Mouse (Mus musculus) ZHBTc4 (cell line): ENCODE data around the gene Gm26620.
A peak's percentile ranks its signal among the peaks of the same experiment; 100 is the strongest.

Experiments used
- DNase-seq: peaks from one replicate; pipeline ENCODE4 v3.0.0-alpha.2; 2011; ENCODE audit warnings: low read depth, low spot score

Gene Gm26620

DNA sequence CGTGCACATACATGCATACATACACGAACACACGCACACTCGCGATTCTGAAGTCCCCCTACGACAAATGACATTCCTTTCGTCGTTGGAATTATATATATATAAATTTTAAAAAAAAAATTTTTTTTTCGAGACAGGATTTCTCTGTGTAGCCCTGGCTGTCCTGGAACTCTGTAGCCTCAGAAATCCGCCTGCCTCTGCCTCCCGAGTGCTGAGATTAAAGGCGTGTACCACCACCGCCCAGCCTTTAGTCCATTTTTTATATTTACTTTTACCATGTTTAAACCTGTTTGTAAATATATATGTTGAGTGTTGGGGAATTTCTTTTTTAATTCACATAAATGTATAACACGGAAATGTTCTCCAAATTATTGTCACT, 16.0 kb upstream of the Gm26620 start:
- no peak for DNase-seq

DNA sequence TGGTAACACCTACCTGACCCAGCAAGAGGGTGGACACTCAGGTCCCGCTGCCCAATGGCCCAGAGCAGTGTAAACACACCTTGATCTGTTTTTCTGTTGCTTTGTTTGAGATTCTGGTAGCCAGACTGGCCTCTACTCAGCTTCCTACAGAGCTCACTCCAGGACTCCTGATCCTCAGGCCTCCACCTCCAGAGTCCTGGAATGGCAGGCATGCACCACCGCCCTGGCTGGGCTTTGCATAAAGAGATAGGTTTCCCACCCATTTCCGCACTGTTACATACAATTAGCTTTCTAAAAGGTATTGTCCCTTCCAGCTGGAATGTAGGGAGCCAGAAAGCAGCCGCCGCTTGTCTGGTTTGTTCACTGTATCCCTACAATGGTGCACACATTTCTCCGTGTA, 13.5 kb upstream of the Gm26620 start:
- DNase-seq: peak; percentile 96

DNA sequence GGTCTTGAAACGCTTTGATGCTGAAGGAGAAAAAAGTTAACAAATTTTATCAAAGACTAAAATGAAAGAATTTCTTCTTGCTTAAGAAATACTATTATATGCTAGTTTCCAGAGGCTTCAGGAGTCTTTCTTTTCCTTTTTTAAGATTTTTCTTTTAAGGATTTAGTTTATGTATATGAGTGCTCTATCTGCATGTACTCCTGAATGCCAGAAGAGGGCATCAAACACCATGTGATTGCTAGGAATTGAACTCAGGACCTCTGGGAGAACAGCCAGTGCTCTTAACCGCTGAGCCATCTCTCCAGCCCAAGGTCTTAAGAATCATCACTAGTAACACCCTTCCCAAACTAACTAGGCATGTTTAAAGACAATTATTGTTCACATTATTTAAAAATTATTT, 12.9 kb upstream of the Gm26620 start:
- DNase-seq: peak; percentile 57

DNA sequence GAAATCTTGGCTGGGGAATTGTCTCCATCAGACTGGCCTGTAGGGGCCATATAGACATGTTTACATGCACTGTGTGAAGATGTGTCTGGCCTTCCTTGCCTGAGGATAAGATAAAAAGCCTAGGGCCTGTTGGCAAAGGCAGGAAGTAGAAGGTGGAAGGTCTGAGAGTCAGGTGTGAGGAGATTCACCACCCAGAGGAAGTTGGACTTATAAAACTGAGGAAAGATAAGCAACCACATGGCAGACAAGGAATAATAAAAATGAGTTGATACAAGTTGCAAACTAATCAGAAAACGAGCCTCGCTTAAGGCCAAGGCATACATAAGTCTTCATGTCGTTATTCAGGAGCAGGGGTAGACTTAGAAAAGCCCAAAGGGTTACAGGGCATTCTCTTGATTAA, 9.2 kb upstream of the Gm26620 start:
- DNase-seq: no peak

DNA sequence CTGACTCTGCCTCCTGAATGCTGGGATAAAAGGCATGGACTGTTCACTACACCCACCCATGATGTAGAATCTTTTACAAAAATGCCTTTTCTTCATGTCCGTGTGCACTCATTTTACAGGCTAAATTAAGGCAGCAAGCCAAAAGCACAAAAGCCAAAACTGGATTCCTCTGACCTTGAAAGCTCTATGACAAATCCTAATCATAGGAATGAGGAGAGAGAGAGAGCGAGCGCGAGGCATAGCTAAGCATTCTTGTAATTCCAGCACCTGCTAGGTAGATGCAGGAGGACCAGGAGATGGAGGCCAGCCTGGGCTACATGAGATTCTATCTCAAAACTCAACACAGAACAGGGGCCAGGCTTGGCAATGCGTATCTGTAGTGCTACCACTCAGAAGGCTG, 8.0 kb upstream of the Gm26620 start:
- no peak for DNase-seq

DNA sequence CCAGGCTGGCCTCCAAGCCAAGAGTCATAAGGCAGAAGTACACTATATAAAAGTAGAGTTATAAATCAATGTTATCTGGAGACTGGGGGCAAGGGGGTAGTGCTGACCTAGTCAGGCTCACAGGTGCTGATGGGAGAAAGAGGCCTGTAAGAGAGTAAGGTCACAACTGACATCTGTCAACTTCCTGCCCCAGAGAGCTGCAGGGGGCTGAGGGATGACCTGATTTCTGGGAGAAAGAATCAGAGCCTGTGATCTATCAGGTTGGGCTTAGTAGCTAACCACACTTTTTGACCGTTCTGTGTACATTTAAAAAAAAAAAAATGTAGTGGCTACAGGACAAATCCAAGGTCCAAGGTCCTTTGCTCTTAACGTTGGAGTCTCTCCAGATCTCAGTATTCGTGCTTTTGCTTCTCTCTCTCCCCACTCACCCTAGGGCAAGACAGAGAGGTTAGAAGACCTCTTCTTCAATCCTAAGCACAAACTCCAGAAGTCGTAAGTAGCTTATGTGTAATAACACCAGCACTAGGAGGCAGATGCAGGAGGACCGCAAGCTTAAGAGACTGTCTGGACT, 1.9 kb upstream of the Gm26620 start:
- DNase-seq: no peak

DNA sequence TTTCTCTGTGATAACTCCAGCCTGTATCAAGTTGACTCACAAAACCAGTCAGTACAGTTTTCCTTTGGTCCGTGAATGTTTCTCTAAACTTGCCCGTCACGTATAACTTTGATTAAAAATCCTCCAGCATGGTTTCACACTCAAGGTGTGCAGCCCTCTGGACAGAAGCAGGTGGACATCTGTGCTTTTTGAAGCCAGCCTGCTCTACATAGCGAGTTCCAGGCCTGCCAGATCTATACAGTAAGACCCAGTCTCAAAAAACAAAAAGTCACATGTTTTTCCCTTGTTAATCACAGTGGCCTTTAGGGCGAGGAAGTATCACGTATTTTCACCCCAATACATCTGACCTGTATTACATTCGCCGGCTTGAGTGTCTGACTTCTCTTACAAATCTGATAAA, 475 bp upstream of the Gm26620 start:
- DNase-seq: no peak

DNA sequence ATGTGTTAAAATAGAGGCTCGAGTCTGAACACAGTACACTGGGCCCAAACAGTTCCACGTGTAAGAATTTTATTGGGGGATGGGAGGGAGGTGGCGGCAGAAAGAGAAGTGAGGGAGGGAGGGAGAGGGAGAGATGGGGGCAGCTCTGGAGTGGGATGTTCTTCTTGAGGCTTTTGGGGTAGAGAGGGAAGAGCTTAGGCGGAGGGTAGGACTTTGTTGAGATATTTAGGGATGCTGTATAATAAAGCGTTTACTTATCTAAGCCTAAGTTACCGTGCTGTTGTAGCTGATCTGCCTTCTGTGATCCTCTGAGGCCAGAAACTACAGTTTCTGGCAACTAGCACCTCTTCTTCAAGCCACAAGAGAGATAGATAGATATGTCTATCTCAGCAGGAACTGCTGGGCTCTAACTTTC, 1.2 kb downstream of the Gm26620 start:
- DNase-seq: no peak

DNA sequence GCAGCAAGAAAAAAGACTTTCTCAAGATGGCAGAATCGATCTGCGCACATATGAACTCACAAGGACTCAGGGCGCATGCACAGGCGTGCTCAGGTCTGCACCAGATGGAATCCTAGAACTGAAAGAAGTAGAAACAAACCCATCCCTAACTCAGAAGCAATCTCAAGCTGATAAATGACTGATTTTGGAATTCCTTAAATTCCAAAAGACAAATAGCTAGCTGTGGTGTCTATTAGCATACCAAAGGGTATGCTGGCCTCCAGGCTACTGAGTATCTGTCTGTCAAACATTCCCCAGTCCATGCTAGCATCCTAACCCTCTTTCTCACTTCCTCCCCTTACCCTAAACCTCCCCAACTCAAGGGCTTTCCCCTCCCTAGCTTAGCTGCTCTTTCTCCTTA, 4.4 kb downstream of the Gm26620 start:
- peak; percentile 93 for DNase-seq

DNA sequence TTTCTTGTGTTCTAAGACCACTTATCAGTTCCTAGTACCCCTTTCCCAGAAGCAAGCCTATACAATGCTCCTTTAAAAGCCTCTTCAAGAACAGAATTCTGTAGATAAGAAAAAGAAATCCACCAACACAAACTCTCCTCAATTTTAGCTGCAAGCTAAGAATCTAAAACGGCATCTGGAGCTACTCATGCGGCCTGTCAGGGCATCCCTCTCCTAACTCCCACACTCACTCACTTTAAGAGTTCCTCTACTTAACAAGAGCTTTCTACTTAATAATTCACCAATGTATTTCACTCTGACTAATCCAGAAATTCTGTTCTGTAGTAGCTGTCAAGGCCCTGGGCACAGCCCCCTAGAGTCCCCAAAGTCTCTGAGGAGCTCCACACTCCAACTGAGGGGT, 6.8 kb downstream of the Gm26620 start:
- DNase-seq: no peak

DNA sequence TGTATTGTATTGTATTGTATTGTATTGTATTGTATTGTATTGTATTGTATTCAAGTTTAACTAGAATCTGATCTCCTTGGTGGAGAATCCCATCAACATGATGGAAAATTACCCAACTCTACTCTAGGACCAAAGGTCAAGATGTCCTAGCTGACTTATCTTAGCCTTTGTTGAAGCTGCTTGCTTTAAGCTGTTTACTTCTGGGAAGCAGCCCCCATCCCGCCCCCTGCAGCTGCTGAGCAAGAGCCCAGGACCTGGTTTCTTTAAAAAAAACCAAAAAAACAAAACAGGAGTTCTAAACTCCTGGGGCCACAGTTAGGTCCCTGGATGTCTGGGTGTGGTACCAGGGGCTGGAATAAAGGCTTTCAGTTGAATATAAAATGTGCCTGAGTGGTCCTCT, 7.4 kb downstream of the Gm26620 start:
- no peak for DNase-seq

DNA sequence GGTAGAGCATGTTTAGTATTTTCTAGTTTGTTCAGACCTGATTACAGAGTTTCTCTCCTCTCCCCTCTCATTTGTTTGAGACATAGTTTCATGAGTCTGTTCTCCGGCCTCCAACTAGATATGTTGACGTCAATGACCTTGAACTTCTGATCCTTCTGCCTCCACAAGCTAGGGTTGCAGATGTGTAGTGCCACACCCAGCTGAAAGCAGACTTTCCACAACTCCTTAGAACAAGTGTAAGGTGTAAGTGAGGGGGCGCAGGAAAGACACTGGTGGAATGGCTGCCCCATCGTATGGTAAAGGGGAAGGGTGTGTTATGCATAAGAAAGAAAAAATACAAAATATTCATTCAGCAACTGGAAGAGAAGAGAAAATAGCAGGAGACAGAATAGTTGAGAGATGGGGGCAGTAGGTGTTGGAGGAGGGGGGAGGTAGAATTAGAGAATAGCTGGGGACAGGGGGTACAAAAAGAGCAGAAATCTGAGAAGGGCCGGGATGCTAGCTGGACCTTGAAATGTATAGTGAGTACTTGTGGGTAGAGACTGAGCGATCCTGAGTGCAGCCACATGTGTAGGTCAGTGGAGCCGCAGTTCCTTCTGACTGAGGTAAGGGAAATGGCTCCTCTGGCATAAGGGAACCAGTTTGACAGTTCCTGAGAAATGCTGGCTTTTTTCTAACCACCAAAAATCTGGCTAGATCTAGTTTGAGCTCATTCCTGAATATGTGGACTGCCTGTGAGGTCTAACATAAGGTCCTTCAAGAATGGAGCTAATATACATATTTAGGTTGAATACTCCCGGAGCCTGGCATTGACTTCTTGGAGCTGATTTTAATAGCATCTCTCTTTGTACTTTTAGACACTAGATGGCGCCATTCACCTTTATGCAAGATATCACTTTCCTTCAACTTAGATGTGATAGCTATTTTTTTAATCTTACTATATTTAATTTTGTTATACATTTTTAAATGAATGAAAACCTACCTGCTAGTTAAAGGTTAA, 10.0 kb downstream of the Gm26620 start:
- peak; percentile 78 for DNase-seq

DNA sequence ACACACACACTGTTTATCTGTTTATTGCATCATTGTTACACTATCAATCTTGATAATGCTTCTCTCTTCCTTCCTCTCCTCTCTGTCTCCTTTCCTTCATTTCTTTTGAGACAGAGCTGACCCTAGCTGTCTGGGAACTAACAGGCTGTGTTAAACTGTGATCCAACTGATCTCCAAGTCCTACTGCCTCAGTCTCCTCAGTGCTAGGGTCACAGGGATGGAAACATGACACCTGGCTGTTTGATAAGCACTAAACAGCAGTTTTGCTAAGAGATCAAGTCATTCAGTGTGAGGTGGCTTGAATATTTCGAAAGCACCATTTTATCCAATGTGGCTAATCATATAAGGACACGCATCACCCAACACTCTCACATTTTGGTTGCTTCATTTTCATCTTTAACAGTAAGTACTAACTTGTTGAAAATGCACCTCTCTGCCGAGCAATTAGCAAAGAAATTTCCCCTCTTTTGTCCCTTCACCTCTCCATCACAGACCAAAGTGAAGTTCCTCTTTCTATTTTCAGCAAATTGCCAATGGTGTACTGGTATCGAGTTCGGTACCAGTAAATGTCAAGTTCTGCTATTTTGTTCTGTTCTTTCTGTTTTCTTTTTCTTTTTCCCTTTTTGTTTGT, 11.9 kb downstream of the Gm26620 start:
- no peak for DNase-seq

DNA sequence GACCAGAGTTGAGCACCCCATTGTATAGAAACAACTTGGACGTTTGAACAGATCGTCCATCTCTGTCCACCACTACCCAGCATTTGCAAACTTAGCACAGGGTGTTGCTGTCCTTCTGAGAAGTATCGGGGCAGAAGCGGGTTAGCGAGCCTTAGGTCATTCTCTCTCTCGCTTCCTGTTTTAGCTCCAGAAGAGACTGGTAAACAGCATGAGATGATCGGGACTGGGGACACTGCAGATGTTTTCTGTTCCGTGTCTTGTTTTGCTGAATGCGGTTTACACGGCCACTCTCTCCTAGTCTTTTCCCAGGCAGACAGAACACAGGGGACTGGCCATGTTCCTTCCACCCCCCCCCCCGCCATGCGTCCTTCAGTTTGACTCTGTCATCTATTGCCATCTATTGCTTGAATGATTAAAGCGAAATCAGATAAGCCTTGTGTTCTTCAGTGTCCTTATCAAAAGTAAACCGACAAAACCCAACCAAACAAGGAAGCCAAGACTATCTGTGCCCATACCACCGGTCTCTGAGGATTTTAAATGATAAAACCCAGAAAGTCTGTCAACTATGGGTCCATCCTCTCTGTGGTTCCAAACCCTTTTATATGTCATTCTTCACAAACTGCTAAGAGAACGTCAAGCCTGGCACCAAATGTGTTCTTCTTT, 13.7 kb downstream of the Gm26620 start:
- no peak for DNase-seq

DNA sequence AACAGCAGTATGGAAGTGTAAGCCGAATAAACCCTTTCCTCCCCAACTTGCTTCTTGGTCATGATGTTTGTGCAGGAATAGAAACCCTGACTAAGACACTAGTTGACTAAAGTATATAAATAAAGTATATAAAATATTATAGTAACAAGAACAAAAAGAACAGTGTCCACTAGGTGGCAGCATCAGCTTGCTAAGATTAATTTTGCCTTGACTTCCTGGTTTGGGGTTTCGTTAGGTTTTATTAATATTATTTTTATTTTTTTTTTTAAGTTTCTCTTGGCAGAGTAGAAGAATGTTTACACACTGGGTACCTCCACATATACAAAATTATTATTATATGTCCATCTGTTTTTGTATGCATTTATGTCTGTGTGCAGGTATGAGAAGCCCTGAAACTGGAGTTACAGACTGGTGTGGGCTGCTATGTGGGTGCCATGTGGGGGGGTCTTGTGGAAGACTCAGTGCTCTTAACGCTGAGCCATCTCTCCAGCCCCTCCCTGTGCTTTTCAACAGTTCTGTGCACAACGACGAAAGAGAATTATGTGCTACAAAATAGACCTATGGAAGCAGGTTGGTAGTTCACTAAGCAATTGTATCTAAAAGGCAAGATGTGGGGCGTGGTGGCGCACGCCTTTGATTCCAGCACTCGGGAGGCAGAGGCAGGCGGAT, 16.1 kb downstream of the Gm26620 start:
- DNase-seq: peak; percentile 61

DNA sequence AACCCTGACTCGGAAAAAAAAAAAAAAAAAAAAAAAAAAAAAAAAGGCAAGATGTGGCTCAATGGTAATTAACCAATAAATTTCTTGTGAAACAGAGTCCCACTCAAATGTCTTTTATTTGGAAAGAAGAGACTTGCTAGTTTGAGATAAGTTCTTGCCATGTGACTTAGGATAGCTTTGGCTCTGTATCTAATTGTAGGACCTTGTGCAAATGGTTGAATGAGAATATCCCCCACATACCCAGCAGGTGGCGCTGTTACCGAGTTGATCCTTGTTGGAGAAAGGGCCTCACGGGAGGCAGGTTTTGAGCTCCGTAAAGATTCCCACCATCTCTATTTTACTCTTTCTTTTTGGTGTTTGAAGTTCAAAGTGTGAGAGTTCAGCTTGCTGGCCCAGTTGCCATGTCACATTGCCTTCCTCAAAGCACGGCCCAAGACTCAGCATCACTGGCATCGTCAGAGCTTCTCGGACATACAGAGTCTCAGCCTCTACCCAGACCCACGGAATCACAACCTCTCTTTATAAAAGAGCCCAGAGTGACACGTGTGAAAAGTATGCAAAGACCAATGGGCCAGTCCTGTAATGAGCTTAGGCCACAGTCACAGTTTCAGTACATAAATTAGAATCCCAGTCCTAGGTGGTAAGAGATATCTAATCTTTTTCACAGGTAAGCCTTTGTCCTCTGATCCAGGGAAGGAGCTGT, 16.8 kb downstream of the Gm26620 start:
- peak; percentile 92 for DNase-seq

DNA sequence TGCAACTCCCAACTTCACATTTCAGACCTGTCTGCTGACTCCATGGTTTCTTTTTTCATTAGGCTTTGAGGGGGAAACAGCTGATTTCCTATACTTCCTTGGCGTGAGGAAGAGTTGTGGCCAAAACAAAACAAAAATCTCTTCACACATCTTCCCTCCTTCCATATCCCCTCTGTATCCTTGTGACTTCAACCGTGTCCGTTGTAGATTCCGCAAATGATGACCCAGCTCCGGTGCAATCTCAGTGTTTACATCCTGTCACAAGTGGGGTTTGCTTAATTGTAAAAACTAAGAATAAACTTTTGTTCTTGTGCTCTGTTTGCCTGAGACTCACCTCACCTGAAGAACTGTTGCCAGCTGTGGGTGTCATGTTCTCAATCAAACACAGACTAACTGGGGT, 18.6 kb downstream of the Gm26620 start:
- DNase-seq: no peak

DNA sequence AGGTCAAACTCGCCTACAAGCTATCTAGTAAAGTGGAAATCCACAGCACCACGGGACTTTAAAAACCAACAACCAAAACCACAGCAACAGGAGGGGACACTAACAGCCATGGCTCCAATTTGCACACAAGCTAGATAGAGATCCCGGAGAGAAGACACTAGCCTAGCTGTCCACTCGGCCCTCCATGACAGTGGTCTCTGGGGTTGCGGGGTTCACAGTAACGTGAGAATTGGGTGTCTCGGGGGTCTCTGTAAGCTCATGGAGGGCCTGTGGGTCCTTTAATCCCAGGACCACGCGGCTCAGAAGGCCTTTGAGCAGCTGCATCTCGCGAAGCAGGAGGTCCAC, 22.2 kb downstream of the Gm26620 start:
- DNase-seq: no peak

DNA sequence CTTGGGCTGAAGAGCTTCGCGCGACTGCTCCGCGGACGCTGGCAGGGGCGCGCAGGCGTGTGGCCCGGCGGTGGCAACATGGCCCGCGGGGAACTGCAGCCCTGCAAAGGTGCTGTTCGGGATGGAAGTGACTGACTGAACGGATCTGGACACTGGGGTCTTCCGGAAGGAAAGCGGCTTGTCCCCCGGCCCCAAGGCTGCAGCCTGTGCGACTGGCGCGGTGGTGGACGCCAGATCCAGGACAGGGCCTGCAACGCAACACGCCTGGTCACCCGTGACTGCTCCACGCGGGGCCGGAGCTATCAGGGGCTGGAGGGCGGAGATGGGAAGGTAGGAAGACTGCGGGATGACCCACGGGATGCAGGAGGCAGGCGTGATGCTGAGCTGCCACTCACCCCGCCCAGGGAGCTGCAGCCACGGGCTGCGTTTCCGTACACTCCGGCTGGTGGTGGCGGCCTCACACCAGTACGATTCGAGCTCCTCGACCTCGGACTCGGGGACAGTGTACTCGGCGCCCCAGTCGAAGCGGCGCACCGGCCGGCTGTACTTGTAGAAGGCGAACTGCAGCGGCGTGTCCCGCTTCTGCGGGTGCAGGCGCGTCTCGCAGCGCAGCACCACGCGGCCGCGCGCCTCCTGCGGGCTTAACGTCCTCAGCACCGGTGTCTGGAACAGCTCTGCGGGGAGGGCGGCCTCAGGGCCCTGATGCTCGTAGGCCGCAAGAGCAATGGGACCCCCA, 22.8 kb downstream of the Gm26620 start:
- DNase-seq: peak; percentile 75

DNA sequence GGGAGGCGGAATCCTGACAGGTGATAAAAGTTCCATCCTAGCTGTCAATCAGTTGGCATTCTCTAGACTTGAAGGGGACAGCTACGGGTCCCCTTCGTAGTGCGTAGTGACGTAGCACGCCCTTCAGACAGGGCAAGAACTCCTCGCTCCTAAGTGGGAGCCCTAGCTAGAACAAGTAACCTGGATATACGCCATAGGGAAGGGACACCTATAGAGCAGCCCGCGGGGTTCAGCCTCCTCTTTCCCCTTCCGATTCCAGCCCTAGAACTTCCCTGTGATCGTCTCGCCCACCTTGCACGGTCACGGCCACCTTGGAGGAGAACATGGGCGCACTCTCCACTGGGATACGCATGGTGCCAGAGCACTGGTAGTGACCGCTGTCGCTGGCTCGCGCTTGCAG, 23.5 kb downstream of the Gm26620 start:
- no peak for DNase-seq
